Mouse (Mus musculus): Measurements from ENCODE around the gene Endod1.
"Not testable (repeated sequence)": the region's sequence is repeated elsewhere in the genome, so short reads cannot be mapped to it uniquely, and the experiment has no call there.

Gene Endod1

GRCm38 (mm10) chr9:14379769-14380385, 1.4 kb downstream of the Endod1 start:
- no peak for DNase-seq

- DNase-seq: peak; percentile 60
Measured at GRCm38 (mm10) chr9:14378151-14378550, 3.2 kb downstream of the Endod1 start.

GRCm38 (mm10) chr9:14376149-14376548, 5.2 kb downstream of the Endod1 start:
- DNase-seq: no peak

- DNase-seq: no peak
Measured at GRCm38 (mm10) chr9:14372440-14372839, 8.9 kb downstream of the Endod1 start.

GRCm38 (mm10) chr9:14369271-14369670, 12.0 kb downstream of the Endod1 start:
- no peak for DNase-seq

GRCm38 (mm10) chr9:14367850-14368249, 13.5 kb downstream of the Endod1 start:
- DNase-seq: no peak

GRCm38 (mm10) chr9:14365481-14366125, 15.7 kb downstream of the Endod1 start:
- DNase-seq: no peak

GRCm38 (mm10) chr9:14364719-14365118, 16.6 kb downstream of the Endod1 start:
- no peak for DNase-seq

GRCm38 (mm10) chr9:14363540-14363939, 17.8 kb downstream of the Endod1 start:
- no peak for DNase-seq

- no peak for DNase-seq
Measured at GRCm38 (mm10) chr9:14362068-14362768, 19.1 kb downstream of the Endod1 start.

GRCm38 (mm10) chr9:14357033-14357432, 24.3 kb downstream of the Endod1 start:
- DNase-seq: no peak

GRCm38 (mm10) chr9:14354852-14355251, 26.5 kb downstream of the Endod1 start:
- DNase-seq: no peak

- DNase-seq: no peak
Measured at GRCm38 (mm10) chr9:14352337-14352736, 29.0 kb downstream of the Endod1 start.

GRCm38 (mm10) chr9:14350787-14351186, 30.5 kb downstream of the Endod1 start:
- no peak for DNase-seq

GRCm38 (mm10) chr9:14349380-14349779, 31.9 kb downstream of the Endod1 start:
- no peak for DNase-seq

- no peak for DNase-seq
Measured at GRCm38 (mm10) chr9:14348416-14348815, 32.9 kb downstream of the Endod1 start.

- not testable (repeated sequence) for DNase-seq
Measured at GRCm38 (mm10) chr9:14345866-14346265, 35.4 kb downstream of the Endod1 start.

- peak; percentile 79 for DNase-seq
Measured at GRCm38 (mm10) chr9:14342041-14342668, 39.2 kb downstream of the Endod1 start.

GRCm38 (mm10) chr9:14338701-14339100, 42.6 kb downstream of the Endod1 start:
- no peak for DNase-seq

GRCm38 (mm10) chr9:14336901-14337300, 44.4 kb downstream of the Endod1 start:
- peak; percentile 75 for DNase-seq

GRCm38 (mm10) chr9:14335829-14336228, 45.5 kb downstream of the Endod1 start:
- no peak for DNase-seq

GRCm38 (mm10) chr9:14316618-14317017, 64.7 kb downstream of the Endod1 start:
- DNase-seq: no peak

GRCm38 (mm10) chr9:14314477-14314876, 66.8 kb downstream of the Endod1 start:
- DNase-seq: no peak

GRCm38 (mm10) chr9:14313968-14314367, 67.3 kb downstream of the Endod1 start:
- no peak for DNase-seq

Measured in cerebellum, adult 9-10 months (tissue).